Mouse (Mus musculus) kidney, postnatal 25 days (tissue): ENCODE measurements around the gene Clnk.

Source experiments
- DNase-seq, 2 experiments: peaks; one replicate each; pipeline ENCODE4 v3.0.0; 2021; ENCODE audit warnings: mixed read lengths in 2 of 2

Gene Clnk

DNA sequence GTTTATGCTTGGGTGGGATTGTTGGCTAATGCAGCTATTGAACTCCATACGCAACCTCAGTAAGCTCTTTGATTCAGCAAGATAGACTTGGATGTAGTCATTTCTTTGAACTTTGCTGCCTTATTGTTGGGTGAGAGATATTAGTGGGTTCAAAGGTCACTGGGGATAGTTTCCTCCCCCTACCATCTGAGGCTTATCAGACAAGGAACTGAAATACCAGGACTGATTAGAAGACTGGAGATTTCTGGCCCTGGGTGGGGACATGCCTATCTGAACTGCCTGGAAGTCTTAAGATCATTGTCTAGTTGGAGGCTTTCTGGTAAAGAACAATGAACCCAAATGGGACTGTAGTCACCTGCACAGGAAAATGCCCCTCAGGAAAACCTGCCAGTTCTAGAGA lies 26.4 kb downstream of the Clnk start:
- DNase-seq: no peak

DNA sequence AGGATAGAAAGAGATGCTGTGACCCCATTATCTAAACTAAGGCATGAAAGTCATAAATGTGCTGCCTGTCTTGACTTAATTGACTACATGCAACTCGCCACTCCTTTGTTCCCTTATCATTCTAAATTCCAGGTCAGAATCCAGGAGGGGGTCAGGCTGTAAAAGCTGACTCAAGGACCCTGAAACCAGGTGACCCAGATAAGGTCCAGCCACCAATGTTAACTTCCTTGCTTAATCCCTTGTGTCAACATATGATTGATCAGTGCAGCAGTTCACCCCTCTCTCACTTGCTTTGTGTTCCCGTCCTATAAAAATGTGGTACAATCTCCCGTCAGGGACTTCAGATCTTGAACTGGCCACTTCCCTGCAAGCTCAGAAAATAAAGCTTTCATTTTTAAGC lies 31.1 kb downstream of the Clnk start:
- no peak for DNase-seq

DNA sequence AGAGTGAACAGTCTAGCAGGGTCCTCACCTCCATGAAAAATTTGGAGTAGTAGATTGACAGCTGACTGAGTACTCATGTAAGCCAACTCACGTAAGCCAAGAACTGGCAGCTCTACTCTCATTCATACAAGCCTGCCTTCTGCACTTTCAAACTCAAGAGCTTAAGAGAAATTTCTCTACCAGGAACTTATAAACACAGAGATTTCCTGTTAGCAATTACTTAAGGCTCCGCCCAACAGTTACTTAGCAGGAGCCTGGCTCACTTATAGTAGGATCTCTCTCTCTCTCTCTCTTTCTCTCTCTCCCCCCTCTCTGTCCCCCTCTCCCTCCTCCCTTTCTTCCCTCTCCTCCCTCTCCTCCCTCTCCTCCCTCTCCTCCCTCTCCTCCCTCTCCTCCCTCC lies 32.3 kb downstream of the Clnk start:
- no peak for DNase-seq

DNA sequence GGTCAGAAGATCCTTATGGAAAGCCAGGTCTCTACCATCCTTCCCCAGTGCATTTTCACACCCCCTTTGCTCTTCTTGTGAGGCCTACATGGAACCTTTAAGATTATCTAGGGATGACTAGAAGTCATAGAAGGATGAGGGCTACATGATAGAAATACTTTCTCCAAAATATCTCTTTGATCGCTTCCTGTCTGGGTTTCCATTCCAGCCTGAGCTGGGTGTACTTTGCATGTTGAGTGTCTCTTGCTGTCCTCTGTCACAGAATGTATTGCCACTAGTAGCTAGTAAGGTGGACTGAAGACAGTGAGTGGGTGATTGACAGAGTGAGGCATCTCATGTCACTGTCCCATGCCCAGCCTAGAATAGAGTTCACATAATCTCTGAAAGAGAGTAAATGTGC lies 36.6 kb downstream of the Clnk start:
- DNase-seq: no peak

DNA sequence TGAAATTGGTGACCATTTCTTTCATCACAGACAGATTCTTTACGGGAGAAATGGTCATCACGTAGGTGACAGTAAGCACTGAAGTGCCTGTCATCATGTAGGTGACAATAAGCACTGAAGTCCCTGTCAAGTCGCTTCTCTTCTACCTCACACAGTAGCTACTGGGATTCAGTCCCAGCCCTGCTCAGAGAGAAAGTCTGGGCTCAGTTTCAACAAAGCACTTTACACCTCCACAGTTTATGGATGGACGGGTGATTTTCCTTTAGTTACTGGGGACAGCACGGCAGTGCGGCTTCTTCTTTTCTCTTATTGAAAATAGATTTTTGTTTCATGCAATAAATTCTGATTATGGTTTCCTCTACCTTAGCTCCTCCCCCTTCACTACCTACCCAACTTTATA lies 49.3 kb downstream of the Clnk start:
- no peak for DNase-seq

DNA sequence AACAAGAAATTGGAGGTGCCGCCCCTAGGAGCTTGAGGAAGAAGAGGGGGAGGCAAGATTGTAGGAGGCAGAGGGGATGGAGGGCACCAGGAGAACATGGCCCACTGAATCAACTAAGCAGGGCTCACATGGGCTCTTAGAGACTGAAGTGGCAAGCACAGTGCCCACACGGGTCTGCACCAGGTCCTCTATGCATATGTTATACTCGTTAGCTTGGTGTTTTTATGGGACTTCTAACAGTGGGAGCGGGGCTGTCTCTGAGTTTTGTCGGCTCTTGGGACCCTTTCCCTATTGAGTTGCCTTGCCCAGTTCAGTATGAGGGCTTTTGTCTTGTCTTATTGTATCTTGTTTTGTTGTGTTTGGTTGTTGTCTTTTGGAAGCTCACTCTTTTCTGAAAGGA lies 50.0 kb downstream of the Clnk start:
- DNase-seq: no peak

DNA sequence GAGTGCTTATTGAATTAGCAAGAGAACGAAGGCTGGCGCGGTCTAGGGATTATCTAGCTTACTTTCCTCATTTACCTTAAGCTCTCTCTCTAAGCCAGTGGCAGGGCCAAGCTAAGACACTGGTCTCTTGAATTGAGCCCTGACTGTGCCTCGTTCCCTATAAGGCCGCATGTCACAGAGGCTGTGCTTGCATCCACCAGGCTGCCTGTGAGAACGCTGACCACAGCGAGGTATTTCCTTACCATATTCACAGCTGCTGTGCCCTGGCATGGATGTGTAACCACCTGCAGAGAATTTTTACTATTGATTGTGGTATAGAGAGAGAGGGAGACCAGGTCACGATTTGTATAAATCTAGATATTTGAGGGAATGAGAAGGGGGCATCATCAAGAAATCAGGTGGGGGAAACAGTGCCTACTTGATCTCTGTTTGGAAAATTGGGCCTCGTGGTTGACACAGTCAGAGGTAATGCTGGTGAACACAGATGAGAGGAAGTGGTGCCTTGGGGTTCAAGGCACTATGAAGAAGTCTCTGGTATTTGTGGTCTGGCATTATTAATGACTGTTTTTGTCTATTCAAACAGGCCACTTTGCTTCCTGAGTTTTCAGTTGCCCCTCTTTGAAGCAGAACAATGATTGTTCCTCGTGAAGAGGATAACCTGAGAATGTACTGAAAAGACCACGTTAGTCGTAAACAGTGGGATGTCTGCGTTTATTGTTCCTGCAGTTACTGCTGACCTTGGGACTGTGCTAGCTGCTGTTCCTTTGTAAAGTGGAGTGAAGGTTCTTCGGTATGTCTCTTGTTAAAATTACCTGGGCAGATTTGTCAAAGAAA lies 52.3 kb downstream of the Clnk start:
- no peak for DNase-seq

DNA sequence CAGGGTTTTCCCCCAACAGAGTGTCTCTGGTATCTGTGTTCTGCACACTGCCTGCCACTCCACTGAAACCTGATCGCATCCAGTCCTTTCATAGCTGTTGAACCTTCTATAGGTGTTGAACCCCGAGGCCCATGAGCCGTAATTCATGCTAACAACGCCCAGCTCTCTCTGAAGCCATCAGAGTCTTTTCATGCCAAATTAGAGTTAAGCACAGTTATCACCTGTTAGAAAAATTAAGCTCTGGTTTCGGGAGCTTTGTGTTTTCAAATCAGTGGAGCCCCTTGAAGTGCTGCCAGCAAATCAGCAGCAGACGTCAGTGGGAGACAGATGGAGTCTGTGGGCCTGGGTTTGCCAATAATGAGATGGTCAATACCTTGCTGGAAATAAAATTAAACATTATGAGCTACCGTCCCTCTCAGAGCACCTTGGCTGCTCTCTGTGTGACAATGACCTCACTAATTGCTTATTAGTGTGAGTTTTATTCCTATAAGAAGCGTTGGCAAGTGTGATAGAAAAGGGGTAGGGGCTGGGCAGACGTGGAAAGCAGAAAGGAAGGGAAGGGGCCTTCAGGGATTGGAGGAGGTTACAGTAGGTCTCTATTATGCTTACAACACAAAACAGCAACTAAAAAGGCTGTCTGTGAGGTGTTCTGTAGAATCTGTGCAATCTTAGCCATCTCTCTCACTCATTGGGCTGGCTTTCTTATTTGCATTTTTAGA lies 63.1 kb downstream of the Clnk start:
- DNase-seq: no peak

DNA sequence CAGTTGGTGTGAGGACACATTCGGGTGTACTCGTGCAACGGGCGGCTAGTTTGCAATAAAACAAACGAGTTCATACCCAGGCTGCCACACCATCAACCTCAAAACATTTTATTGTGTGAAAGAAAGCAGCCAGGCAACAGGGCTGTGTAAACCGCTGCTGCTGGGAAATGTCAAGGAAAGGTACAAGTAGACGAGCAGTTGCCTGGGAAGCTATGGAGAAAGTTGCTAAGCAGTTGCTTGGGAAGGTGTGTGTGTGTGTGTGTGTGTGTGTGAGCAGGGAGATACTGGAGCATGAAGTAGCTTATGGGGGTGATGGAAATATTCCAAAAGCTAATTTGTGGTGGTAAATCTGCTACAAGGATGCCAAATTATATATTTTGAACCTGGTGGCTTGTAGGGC lies 63.7 kb downstream of the Clnk start:
- no peak for DNase-seq

DNA sequence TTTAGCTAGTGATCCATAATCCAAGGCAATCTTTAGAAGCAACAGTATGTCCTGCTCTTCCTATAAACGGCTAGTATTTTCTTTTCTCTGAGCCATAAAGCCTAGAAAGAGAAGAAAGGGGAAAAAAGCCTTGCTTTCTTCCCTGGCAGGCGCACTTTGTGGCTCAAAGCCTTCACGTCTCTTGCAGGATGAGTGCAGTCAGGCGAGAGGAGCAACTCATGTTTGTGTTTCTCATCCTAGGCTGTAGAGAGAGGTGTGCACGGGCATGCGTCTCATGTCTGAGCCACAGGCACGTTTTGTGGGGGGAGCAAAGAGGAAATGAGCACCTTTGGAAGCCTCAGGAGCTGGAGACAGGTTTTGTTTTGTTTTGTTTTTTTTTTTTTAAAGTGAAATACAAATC lies 64.2 kb downstream of the Clnk start:
- DNase-seq: peak in 1 of 2 experiments; percentile 2

DNA sequence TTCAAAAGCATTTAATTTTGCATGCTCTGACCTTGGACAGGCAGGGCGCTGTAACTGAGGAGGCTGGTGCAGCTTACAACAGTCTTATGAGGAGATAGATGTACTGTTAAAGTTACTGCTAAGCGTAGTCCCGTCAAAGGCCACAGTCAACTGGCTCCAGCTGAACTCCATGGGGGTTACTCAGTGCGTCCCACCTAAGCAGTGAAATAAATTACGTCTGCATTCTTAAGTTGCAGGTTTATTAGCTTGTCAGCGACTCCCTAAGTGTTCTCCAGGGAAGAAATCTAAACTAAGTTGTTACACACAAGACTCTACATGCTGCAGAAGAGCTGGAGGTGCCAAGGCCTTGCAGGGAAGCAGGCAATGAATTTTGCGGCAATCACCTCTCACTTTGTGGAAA lies 77.7 kb downstream of the Clnk start:
- no peak for DNase-seq

DNA sequence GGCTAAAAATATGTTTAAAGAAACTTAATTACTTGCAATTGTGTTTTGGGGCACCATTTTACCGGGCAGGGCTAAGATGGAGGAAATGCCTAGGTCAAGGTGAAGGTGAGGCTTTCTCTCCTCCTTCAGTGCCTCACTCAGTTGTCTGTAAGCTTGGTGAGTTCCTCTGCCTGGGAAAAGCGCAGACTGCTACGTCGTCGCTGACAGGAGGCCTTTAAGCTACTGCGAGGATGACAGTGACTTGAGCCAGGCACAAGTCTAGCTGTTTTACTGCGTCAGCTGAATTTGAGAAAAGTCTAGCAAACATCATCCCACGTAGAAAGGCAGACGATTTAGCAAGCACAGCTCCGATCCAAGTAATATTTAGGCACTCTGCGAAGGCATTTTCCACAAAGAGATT lies 81.5 kb downstream of the Clnk start:
- DNase-seq: no peak

DNA sequence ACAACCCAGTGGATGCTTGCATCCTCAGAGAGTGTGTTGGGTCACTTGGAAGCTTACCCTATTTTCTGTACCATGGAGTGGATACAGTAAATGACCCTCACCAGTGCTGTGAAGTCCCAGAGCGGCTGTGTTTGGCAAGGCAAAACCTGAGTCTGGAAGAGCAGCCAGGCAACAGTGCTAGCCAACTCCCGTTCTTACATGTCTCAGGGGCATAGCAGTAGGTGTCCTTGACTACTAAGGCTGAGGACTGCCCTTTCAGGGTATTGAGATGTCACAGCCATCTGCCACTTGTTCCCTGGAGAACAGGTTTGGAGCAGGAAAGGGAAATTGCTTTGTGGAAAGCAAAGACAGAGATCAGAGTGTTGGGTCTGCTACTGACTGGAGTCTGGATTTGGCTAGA lies 85.5 kb downstream of the Clnk start:
- DNase-seq: no peak

DNA sequence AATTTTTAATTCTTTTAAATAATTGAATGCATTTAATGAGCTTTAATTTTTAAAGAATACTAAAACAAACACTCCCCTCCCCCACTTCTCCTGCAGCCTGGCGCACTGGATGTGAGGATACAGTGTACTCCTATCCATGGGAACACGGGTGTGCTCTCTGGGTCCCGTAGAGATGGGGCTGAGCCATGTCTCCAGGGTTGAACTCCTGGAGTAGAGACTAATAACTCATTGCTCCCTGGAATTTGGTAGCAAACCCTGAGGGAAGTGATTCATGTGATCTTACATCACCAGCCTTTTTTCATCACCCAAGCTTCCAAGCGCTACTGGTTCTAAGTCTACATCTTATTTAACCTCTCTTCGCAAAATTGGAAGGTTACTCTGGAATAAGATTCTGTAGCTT lies 87.8 kb downstream of the Clnk start:
- DNase-seq: no peak

DNA sequence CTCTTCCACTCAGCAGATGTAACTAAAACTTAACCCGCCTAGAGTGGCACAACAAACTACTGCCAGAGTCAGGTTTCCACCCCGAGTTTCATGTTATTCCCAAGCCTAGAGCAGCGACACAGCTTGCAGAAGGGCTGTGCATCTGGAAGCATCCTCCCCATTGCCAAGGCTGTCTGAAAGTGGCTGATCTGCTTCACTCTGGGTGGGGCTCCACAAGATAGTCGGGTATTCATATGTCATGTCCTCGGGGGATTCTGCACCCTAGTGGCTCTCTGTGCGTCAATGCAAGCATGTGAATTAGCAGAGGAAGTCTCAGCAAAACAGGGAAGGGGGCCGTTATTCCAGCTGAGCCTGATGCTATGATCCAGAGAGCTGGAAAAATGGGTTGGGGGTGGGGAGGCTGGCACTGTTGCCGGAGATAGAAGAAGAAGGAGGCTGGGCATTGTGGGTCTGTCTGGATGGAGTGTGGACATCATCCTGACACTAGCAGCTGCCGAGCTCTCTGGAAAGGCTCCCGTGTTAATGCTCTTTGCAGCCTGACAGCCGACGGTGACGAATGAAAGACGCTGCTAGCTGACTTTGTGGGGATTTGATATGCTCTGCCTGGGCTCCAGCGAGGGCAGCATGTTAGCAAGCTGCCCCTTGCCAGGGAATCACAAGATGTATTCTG lies 88.6 kb downstream of the Clnk start:
- no peak for DNase-seq

DNA sequence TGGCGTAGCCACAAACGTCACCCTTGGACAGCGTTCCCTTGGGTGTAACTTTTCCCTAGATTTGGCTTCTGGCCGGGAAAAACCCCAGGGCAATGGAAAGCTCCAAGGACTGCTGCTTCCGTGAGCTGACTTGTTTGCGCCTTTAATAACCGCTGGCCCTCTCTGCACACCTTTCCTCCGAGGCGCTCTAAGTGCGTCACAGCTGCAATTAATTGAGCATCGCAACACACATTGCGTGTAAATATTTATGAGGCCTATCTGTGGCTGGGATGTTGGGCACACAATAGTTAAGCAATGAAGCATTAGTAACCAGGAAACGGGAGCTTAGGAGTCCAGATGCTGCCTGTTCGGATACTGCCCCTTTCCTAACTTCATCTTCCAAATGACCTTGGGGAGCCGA lies 90.5 kb downstream of the Clnk start:
- DNase-seq: no peak

DNA sequence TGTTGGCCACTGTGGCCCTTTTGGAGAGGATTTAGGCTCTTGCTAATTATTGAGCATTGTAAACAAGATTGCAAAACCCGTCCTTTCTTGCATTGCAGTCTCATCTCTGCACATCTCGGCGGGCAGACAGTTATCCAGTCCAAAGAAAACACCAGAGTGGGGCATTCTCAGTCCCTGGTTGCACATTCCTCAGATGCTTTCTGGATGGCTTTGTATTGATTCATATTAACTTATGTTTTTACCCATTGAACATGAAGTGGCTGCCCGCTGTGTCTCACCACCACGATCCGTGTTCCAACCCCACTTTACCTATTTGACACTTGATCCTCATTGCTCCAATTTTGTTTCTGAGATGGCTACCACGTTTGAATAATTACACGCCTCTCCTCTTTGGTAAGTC lies 90.9 kb downstream of the Clnk start:
- no peak for DNase-seq

DNA sequence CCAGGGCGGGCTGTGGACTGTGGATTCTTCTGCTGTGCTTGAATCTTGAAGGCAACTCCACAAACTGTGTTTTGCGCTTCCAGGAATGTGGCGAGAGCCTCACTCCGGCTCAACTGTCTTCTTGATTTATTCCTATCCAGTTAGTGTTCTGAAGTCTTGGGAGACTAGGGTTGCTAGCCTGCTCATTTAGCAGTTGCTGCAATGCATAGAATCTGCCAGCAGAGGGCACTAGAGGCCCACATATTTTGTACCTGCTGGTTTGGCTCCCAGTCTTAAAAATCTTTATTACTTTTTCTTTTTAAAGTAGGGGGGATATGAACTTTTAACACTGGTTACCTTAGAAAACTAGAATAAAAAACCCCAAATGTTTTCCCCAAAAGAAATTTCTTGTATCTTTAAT lies 94.8 kb downstream of the Clnk start:
- DNase-seq: peak; percentile 51 to 76

DNA sequence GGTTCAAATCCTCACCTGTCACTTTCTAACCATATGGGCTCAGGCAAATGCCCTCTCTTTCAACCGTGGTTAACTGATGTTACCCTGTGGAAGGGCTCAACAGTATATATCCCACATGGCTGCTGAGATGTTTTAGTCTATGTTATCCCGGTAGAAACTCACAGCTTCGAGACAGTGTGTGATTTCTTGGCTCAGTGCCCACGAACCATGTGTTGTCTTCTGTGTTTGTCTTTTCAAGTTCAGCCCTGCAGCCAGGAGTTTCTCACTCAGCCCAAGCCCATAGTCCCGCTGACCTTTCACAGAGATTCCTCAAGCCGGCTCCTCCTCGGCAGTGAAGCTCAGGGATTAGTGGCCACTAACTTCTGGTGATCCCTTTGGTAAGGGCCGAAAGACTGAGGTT lies 96.0 kb downstream of the Clnk start:
- no peak for DNase-seq

DNA sequence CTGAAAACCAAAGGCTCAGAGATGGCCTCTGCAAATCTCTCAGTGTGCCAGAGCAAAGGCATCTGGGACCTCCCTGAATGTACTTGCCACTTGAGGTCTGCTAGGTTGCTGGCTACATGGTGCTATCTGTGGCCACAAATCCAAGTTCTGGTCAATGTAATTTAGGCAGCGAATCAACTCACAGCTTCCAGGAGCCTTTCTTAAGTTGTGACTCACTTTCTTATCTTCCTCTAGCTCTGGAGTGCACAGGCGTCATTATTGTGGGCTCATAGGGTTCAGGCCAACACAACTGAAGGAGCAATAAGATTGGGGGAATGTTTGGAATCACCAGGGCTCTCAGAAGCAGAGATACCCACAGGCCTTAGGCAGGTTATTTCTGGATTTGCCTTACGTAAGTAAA lies 96.6 kb downstream of the Clnk start:
- no peak for DNase-seq

DNA sequence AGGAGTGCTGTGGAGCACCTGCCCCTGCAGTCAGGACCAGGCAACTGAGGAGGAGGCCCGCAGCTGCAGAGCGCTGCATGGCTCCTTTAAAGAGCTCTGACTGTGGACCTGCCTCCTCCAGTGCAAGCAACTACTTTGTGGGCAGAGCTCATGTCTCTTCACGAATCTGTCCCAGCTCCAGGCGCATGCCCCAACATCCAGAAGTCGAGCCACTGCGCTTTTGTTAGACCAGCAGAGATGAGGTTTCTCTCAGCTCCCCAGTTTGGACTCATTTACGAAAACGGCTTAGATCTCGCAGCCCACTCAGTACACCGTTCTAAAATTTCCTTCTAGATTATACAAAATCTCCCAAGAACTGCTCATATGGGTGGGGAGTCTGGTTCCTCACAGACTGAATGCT lies 101.1 kb downstream of the Clnk start:
- DNase-seq: no peak

DNA sequence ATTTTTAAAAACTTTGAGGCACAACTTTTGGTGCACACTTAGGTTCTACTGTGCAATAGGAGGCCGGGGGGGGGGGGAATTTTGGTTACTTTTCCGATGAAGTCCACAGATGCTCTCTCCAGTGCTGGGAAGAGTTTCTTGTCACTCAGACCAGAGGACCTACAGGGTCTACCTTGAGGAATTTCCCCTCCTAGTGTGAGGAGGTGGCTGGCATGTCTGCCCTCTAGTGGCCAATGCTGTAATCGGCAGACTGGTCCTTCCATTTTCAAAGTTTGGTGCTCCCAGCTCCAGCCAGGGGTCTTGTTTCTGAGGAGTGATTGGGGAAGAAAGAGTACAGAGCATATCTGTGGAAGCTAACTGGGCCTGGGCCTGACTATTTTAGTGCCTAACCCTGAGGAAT lies 121.7 kb downstream of the Clnk start:
- DNase-seq: peak in 1 of 2 experiments; percentile 48

DNA sequence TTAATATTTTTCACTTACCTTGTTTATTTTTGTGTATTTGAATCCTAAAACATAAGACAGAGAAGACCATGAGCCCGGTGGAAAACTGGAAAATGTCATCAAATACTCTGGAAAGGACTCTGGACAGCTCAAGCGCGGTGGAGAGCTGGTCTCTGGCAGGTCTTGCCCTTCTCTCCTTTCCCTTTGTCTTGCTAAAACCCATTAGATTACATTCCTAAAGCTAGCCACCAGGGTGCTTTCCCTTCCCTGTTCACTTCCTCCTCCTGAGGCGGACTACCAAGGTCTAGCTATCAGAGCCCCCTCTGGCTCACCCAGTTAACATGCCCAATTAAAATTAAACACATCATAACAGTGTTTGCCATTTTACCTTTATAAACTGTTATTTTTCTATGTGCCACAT lies 123.9 kb downstream of the Clnk start:
- no peak for DNase-seq

DNA sequence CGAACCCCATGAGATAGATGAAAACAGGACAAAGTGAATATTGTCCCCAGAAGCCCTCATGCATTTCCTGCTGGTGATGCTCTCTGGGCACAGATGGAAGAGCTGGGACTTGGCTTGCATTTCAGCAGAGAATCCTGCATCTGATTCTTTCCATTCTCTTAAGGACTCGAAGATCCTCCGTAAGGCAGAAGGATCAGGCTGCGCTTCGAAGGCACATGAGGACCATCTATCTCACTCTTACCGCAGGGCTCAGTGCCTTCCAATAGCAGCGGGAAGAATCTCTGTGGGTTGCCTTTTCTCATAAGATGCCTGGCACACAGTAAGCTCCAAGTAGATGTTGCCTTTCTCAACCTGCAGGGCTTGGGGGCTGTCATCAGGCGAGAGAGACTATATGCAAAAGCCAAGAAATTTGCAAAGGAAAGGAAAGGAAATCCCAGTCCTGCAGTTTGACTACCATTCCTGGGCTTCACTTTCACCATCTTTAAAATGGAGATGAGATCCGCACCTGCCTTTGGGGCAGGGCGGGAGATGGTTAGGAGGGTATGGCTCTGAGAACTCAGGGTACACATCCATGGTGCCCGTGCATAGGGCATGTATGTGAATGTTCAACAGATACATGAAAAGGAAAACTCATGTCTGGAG lies 167.6 kb downstream of the Clnk start:
- DNase-seq: no peak
